In the genomic region with DNA sequence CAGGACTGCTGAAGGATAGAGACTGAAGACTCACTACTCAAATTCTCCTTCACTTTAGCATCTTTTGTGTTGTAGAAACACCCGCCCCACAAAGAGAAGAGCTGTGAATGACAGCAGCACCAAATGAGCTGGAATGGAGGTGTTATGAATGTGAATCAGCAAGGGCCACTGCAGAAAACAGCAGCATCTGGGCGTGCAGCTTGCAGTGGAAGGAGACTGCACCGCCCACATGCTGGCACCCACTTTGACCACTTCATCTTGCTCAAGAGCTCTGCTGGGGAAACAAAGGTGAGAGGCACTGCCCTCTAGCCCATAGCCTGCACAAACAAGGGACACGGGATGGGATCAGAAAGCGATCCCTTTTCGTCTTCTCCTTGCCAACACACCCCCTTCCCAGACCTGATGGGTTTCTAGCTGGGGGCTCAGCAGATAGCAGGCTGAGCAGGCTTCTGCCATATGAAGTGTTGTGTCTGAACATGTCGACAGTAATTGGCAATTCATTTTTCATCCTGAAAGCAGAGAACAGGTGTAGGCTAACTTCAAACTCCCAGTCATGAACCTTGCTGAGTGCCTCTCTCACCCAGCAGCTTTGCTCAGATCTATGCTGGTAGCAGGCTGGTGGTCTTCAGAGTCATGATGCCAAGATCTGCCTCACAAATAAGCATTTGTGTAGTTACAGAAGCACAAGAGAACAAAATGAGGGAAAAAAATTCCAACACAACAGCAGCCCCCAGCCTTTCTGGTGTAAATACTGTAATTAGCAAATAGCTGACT, we compare ENCODE assay signal across 10 mouse cellular contexts.
DNase-seq lines count a peak whose midpoint lies in the region; ATAC-seq and TF ChIP-seq lines count a peak whose summit lies in the region.
"Had no signal": no experiment of that assay in that cellular context is flagged by ENCODE, and none has a peak within 500 bp of the region (broad histone marks: within the 10 kb centered on the region; RNA-seq: fewer than 3 reads in every experiment).

No protein-coding gene starts in this region.

- H3K9me3 ChIP-seq in forebrain, embryonic 13.5 days (replicated peaks) = no peaks in the 10 kb centered on the region
- H3K9me3 ChIP-seq in forebrain, embryonic 10.5 days = peaks cover 5% of the 10 kb centered on the region; the same call in 1 of the 2 replicates
- H3K9me3 ChIP-seq in hindbrain, postnatal 0 days (ENCODE audit: low read length) = no peaks in the 10 kb centered on the region
- no peaks in the 10 kb centered on the region for H3K9me3 ChIP-seq in midbrain, embryonic 16.5 days (replicated peaks; ENCODE audit: control insufficient read depth, low read length, poor library complexity, severe bottlenecking)

- no peaks in the 10 kb centered on the region; the same call in 1 of the 2 replicates for H3K36me3 ChIP-seq in forebrain, embryonic 13.5 days (ENCODE audit: poor library complexity, severe bottlenecking)
- H3K36me3 ChIP-seq in forebrain, embryonic 10.5 days (replicated peaks) = peaks cover 20% of the 10 kb centered on the region
- no peaks in the 10 kb centered on the region for H3K36me3 ChIP-seq in hindbrain, postnatal 0 days (ENCODE audit: insufficient read depth, low read length)
- H3K36me3 ChIP-seq in midbrain, embryonic 16.5 days (ENCODE audit: control insufficient read depth, insufficient read depth, low read length) = no peaks in the 10 kb centered on the region

- no peak overlapping the region for H3K4me3 ChIP-seq in forebrain, embryonic 13.5 days
- no peak overlapping the region for H3K4me3 ChIP-seq in forebrain, embryonic 10.5 days
- no peak overlapping the region for H3K4me3 ChIP-seq in hindbrain, postnatal 0 days (ENCODE audit: low read length)
- no peak overlapping the region for H3K4me3 ChIP-seq in midbrain, embryonic 16.5 days (ENCODE audit: low read depth, low read length)

- no peak for TF ChIP-seq CTCF in hindbrain, postnatal 0 days (IDR thresholded peaks at IDR 0.05; ENCODE audit: low read depth)

- H3K27me3 ChIP-seq in forebrain, embryonic 13.5 days = no peaks in the 10 kb centered on the region
- H3K27me3 ChIP-seq in forebrain, embryonic 10.5 days (ENCODE audit: poor library complexity, severe bottlenecking) = no peaks in the 10 kb centered on the region
- no peaks in the 10 kb centered on the region for H3K27me3 ChIP-seq in hindbrain, postnatal 0 days (ENCODE audit: insufficient read depth, low read length)
- no peaks in the 10 kb centered on the region for H3K27me3 ChIP-seq in midbrain, embryonic 16.5 days (ENCODE audit: control insufficient read depth, insufficient read depth, low read depth, low read length)

- ATAC-seq in forebrain, embryonic 13.5 days = 0 out of 2 replicates have a peak, but pooled peaks have one; percentile 48
- no peak for ATAC-seq in hindbrain, postnatal 0 days
- no peak for ATAC-seq in midbrain, embryonic 16.5 days
- ATAC-seq in inflammation-experienced regulatory T-cells, adult 6 months = no peak

- DNase-seq in forebrain, embryonic 10.5 days (ENCODE audit: extremely low spot score, low spot score) = no peak
- DNase-seq in adipocyte (ENCODE audit: low spot score) = peak; percentile 24
- DNase-seq in hindbrain, postnatal 0 days (ENCODE audit: low spot score) = peak; percentile 9
- no peak for DNase-seq in cerebellum, adult 11-12 months
- no peak for DNase-seq in cerebellum, adult 11 months
- DNase-seq: cerebellum, adult 9-11 months had no signal

- H3K27ac ChIP-seq in forebrain, embryonic 13.5 days = peak overlapping the region; percentile 72
- no peak overlapping the region for H3K27ac ChIP-seq in forebrain, embryonic 10.5 days
- peak overlapping the region; percentile 60 for H3K27ac ChIP-seq in hindbrain, postnatal 0 days
- H3K27ac ChIP-seq in midbrain, embryonic 16.5 days (ENCODE audit: low read length) = peak overlapping the region; percentile 59; the same call in 1 of the 2 replicates
- H3K27ac ChIP-seq: stomach, postnatal 0 days had no signal

- H3K9ac ChIP-seq in forebrain, embryonic 13.5 days = no peak overlapping the region
- no peak overlapping the region for H3K9ac ChIP-seq in hindbrain, postnatal 0 days (replicated peaks; ENCODE audit: low read length)
- H3K9ac ChIP-seq in midbrain, embryonic 16.5 days (ENCODE audit: low read depth, low read length) = peak overlapping the region; percentile 34; the same call in 1 of the 2 replicates

- 57% methylated on average over 7 of the region's 7 CpGs for WGBS in forebrain, embryonic 13.5 days
- WGBS in forebrain, embryonic 10.5 days = 83% methylated on average over 7 of the region's 7 CpGs
- WGBS in hindbrain, postnatal 0 days = 53% methylated on average over 7 of the region's 7 CpGs
- 52% methylated on average over 7 of the region's 7 CpGs for WGBS in midbrain, embryonic 16.5 days

- H3K4me2 ChIP-seq in forebrain, embryonic 13.5 days = no peak overlapping the region
- H3K4me2 ChIP-seq in hindbrain, postnatal 0 days (ENCODE audit: low read depth, low read length) = no peak overlapping the region
- no peak overlapping the region for H3K4me2 ChIP-seq in midbrain, embryonic 16.5 days (ENCODE audit: low read length)

- H3K4me1 ChIP-seq in forebrain, embryonic 13.5 days = peaks cover 20% of the 10 kb centered on the region
- H3K4me1 ChIP-seq in forebrain, embryonic 10.5 days = no peaks in the 10 kb centered on the region
- H3K4me1 ChIP-seq in hindbrain, postnatal 0 days (ENCODE audit: insufficient read depth, low read length) = peaks cover 6% of the 10 kb centered on the region; the same call in 1 of the 2 replicates
- H3K4me1 ChIP-seq in midbrain, embryonic 16.5 days (ENCODE audit: control insufficient read depth, insufficient read depth, low read length) = peaks cover 11% of the 10 kb centered on the region; the same call in 1 of the 2 replicates

Comparison
In these comparisons a context has a peak if more than half of its experiments do, and no peak if none do; other contexts are left out.
1. DNase-seq: peak in adipocyte (single experiment) and hindbrain, postnatal 0 days (single experiment); none in forebrain, embryonic 10.5 days (single experiment), cerebellum, adult 11-12 months (single experiment) and cerebellum, adult 11 months (single experiment).